Mouse (Mus musculus) hindbrain, embryonic 12.5 days (tissue): Measurements from ENCODE around the gene 5430427O19Rik. TPM values are rescaled to one million over a fixed set of nuclear protein-coding genes. Genes with fewer than 3 reads are reported as not detected.
A peak's percentile ranks its signal among the peaks of the same experiment; 100 is the strongest.

Experiments used
- ATAC-seq: fragments of 200-750 bp; cut with Nextera tagmentation; 2 replicates; pipeline ENCODE4 v1.8.0; 2017; ENCODE audit warnings: moderate TSS enrichment; ENCODE audit not compliant: low FRiP score
- H3K27ac ChIP-seq: fragments of 300-500 bp; sonication (generic); 2 replicates; pipeline ENCODE4 v1.5.1; 2016; ENCODE audit warnings: mild to moderate bottlenecking
- H3K27me3 ChIP-seq: fragments of 300-500 bp; sonication (generic); 2 replicates; pipeline ENCODE4 v1.6.1; 2016; ENCODE audit warnings: mild to moderate bottlenecking
- H3K36me3 ChIP-seq: fragments of 300-500 bp; sonication (generic); 2 replicates; pipeline ENCODE4 v1.6.1; 2016; ENCODE audit warnings: mild to moderate bottlenecking
- H3K4me1 ChIP-seq: fragments of 300-500 bp; sonication (generic); 2 replicates; pipeline ENCODE4 v1.6.1; 2016
- H3K4me2 ChIP-seq: fragments of 300-500 bp; sonication (generic); replicated peaks from 2 replicates; pipeline ENCODE4 v1.6.1; 2016; ENCODE audit warnings: mild to moderate bottlenecking
- H3K4me3 ChIP-seq: fragments of 300-500 bp; sonication (generic); 2 replicates; pipeline ENCODE4 v1.5.1; 2016; ENCODE audit warnings: mild to moderate bottlenecking
- H3K9ac ChIP-seq: fragments of 300-500 bp; sonication (generic); 2 replicates; pipeline ENCODE4 v1.6.1; 2016; ENCODE audit warnings: mild to moderate bottlenecking, moderate library complexity
- H3K9me3 ChIP-seq: fragments of 300-500 bp; sonication (generic); replicated peaks from 2 replicates; pipeline ENCODE4 v1.6.1; 2016; ENCODE audit warnings: mild to moderate bottlenecking
- WGBS: fragments of 180-500 bp; shearing (Covaris S2); methylation state at CpG from one replicate; pipeline ENCODE4 v1.1.7; 2016; 5-methylcytosine and 5-hydroxymethylcytosine counted together
- polyA plus RNA-seq: library from polyadenylated mRNA; unstranded; fragments of >200 nt; fragmentation: Nextera tagmentation; extraction: Ambion mirVana; gene quantifications from 2 replicates; pipeline ENCODE4 v1.2.1, GENCODE M21; 2016

5430427O19Rik gene
- 0.12 TPM in 1 of 2 replicates, not detected in the other for polyA plus RNA-seq

GRCm38 (mm10) chrX:85869914-85870483, at the start of gene 5430427O19Rik:
5430427O19Rik (plus strand) TSS chrX:85870354.
- Histone ChIP-seq H3K4me2 (no peak within 1 kb of the TSS), H3K4me3 (no peak within 1 kb of the TSS), H3K9ac (no peak within 1 kb of the TSS), H3K9me3 (no peaks in the 10 kb centered on the region), H3K4me1 (no peaks in the 10 kb centered on the region), H3K27ac (no peak within 1 kb of the TSS), H3K36me3 (no peaks in the 10 kb centered on the region), H3K27me3 (no peaks in the 10 kb centered on the region)
- ATAC-seq: no peak
- 80% methylated on average over 3 of the region's 3 CpGs for WGBS

- H3K4me3 ChIP-seq: no peak overlapping the region
These were observed 42.3 kb upstream of the 5430427O19Rik start for GRCm38 (mm10) chrX:85827719-85828453.

GRCm38 (mm10) chrX:85829000-85829399, 41.2 kb upstream of the 5430427O19Rik start:
- Histone ChIP-seq H3K9ac (no peak overlapping the region), H3K27me3 (no peaks in the 10 kb centered on the region), H3K27ac (no peak overlapping the region), H3K9me3 (no peaks in the 10 kb centered on the region), H3K4me3 (no peak overlapping the region), H3K36me3 (no peaks in the 10 kb centered on the region), H3K4me2 (no peak overlapping the region), H3K4me1 (no peaks in the 10 kb centered on the region)
- ATAC-seq: 0 out of 2 replicates have a peak, but pooled peaks have one; percentile 38

More at GRCm38 (mm10) chrX:85827719-85828453, 42.3 kb upstream of the 5430427O19Rik start:
- H3K27ac ChIP-seq: no peak overlapping the region
- no peaks in the 10 kb centered on the region for H3K9me3 ChIP-seq
- no peaks in the 10 kb centered on the region for H3K36me3 ChIP-seq
- WGBS: 79% methylated on average over 3 of the region's 3 CpGs
- H3K4me1 ChIP-seq: no peaks in the 10 kb centered on the region
- H3K9ac ChIP-seq: no peak overlapping the region
- no peak for ATAC-seq
- no peaks in the 10 kb centered on the region for H3K27me3 ChIP-seq
- H3K4me2 ChIP-seq: no peak overlapping the region

GRCm38 (mm10) chrX:85839174-85839573, 31.0 kb upstream of the 5430427O19Rik start:
- Histone ChIP-seq H3K4me1 (no peaks in the 10 kb centered on the region), H3K4me3 (no peak overlapping the region), H3K4me2 (no peak overlapping the region), H3K36me3 (no peaks in the 10 kb centered on the region), H3K27ac (no peak overlapping the region), H3K9ac (no peak overlapping the region), H3K9me3 (no peaks in the 10 kb centered on the region), H3K27me3 (no peaks in the 10 kb centered on the region)
- ATAC-seq: no peak

- no peak for ATAC-seq
- Histone ChIP-seq H3K36me3 (no peaks in the 10 kb centered on the region), H3K9me3 (no peaks in the 10 kb centered on the region), H3K27ac (no peak overlapping the region), H3K27me3 (no peaks in the 10 kb centered on the region), H3K4me1 (no peaks in the 10 kb centered on the region), H3K4me3 (no peak overlapping the region), H3K9ac (no peak overlapping the region), H3K4me2 (no peak overlapping the region)
- 75% methylated on average over 3 of the region's 3 CpGs for WGBS
These were observed 14.2 kb upstream of the 5430427O19Rik start for GRCm38 (mm10) chrX:85855938-85856337.

- Histone ChIP-seq H3K9ac (no peak overlapping the region), H3K4me3 (no peak overlapping the region), H3K4me2 (no peak overlapping the region), H3K36me3 (no peaks in the 10 kb centered on the region), H3K27ac (no peak overlapping the region), H3K27me3 (no peaks in the 10 kb centered on the region), H3K4me1 (no peaks in the 10 kb centered on the region), H3K9me3 (no peaks in the 10 kb centered on the region)
- ATAC-seq: no peak
These were observed 13.0 kb upstream of the 5430427O19Rik start for GRCm38 (mm10) chrX:85857169-85857568.

GRCm38 (mm10) chrX:85868079-85868478, 2.1 kb upstream of the 5430427O19Rik start:
- 71% methylated on average over 3 of the region's 3 CpGs for WGBS
- no peak overlapping the region for H3K4me3 ChIP-seq
- no peak for ATAC-seq
- H3K4me1 ChIP-seq: no peaks in the 10 kb centered on the region
- H3K27me3 ChIP-seq: no peaks in the 10 kb centered on the region
- H3K9ac ChIP-seq: no peak overlapping the region
- no peaks in the 10 kb centered on the region for H3K9me3 ChIP-seq
- no peak overlapping the region for H3K27ac ChIP-seq
- H3K36me3 ChIP-seq: no peaks in the 10 kb centered on the region
- no peak overlapping the region for H3K4me2 ChIP-seq

- H3K9ac ChIP-seq: no peak overlapping the region
- no peak overlapping the region for H3K27ac ChIP-seq
- H3K27me3 ChIP-seq: no peaks in the 10 kb centered on the region
- H3K36me3 ChIP-seq: no peaks in the 10 kb centered on the region
- H3K9me3 ChIP-seq: no peaks in the 10 kb centered on the region
- ATAC-seq: no peak
- H3K4me1 ChIP-seq: no peaks in the 10 kb centered on the region
- H3K4me3 ChIP-seq: no peak overlapping the region
- WGBS: 93% methylated on average over 11 of the region's 11 CpGs
- H3K4me2 ChIP-seq: no peak overlapping the region
These were observed 1.4 kb downstream of the 5430427O19Rik start for GRCm38 (mm10) chrX:85871371-85872056.

- 92% methylated on average over 4 of the region's 4 CpGs for WGBS
- ATAC-seq: no peak
These were observed 4.2 kb downstream of the 5430427O19Rik start for GRCm38 (mm10) chrX:85874367-85874766.

GRCm38 (mm10) chrX:85875951-85876350, 5.8 kb downstream of the 5430427O19Rik start:
- Histone ChIP-seq H3K36me3 (no peaks in the 10 kb centered on the region), H3K27me3 (no peaks in the 10 kb centered on the region), H3K4me1 (no peaks in the 10 kb centered on the region), H3K4me3 (no peak overlapping the region), H3K27ac (no peak overlapping the region), H3K9ac (no peak overlapping the region), H3K4me2 (no peak overlapping the region), H3K9me3 (no peaks in the 10 kb centered on the region)
- no peak for ATAC-seq

More at GRCm38 (mm10) chrX:85874367-85874766, 4.2 kb downstream of the 5430427O19Rik start:
- H3K36me3 ChIP-seq: no peaks in the 10 kb centered on the region
- no peaks in the 10 kb centered on the region for H3K9me3 ChIP-seq
- H3K27ac ChIP-seq: no peak overlapping the region
- no peak overlapping the region for H3K9ac ChIP-seq
- no peaks in the 10 kb centered on the region for H3K4me1 ChIP-seq
- no peaks in the 10 kb centered on the region for H3K27me3 ChIP-seq
- no peak overlapping the region for H3K4me2 ChIP-seq
- no peak overlapping the region for H3K4me3 ChIP-seq

- ATAC-seq: no peak
- Histone ChIP-seq H3K4me1 (no peaks in the 10 kb centered on the region), H3K9ac (no peak overlapping the region), H3K36me3 (no peaks in the 10 kb centered on the region), H3K4me2 (no peak overlapping the region), H3K27me3 (no peaks in the 10 kb centered on the region), H3K27ac (no peak overlapping the region), H3K4me3 (no peak overlapping the region), H3K9me3 (no peaks in the 10 kb centered on the region)
- WGBS: 82% methylated on average over 2 of the region's 2 CpGs
These were observed 7.6 kb downstream of the 5430427O19Rik start for GRCm38 (mm10) chrX:85877747-85878146.

- Histone ChIP-seq H3K4me3 (no peak overlapping the region), H3K27ac (no peak overlapping the region), H3K27me3 (no peaks in the 10 kb centered on the region), H3K9ac (no peak overlapping the region), H3K4me2 (no peak overlapping the region), H3K9me3 (no peaks in the 10 kb centered on the region), H3K36me3 (no peaks in the 10 kb centered on the region), H3K4me1 (no peaks in the 10 kb centered on the region)
- no peak for ATAC-seq
These were observed 8.1 kb downstream of the 5430427O19Rik start for GRCm38 (mm10) chrX:85878293-85878692.
